Mouse (Mus musculus) CH12.LX (cell line): ENCODE measurements around the gene N4bp2l1. TPM values are rescaled to one million over a fixed set of nuclear protein-coding genes. Genes with fewer than 3 reads are reported as not detected.

Experiments used
- DNase-seq: peaks from one replicate; pipeline ENCODE4 v3.0.0-alpha.2; 2013; ENCODE audit errors: extremely low read depth
- H3K27ac ChIP-seq: 2 replicates; pipeline ENCODE4 v1.5.1; 2012; ENCODE audit warnings: low read depth, mild to moderate bottlenecking, control low read depth, moderate library complexity; ENCODE audit not compliant: insufficient read depth
- H3K27me3 ChIP-seq: replicated peaks from 2 replicates; pipeline ENCODE3; 2012; ENCODE audit warnings: inconsistent platforms
- H3K36me3 ChIP-seq, 2 experiments: replicated peaks in 1 of 2; 2 replicates each; pipeline versions ENCODE3 to v1.6.1; 2012; ENCODE audit warnings: inconsistent platforms in 1 of 2, low read length in 1 of 2, mild to moderate bottlenecking in 1 of 2, mixed read lengths in 1 of 2, moderate library complexity in 1 of 2; ENCODE audit not compliant: control insufficient read depth in 1 of 2, insufficient read depth in 1 of 2
- H3K4me1 ChIP-seq, 2 experiments: 2 replicates each; pipeline ENCODE4 v1.6.1; 2012; ENCODE audit warnings: inconsistent platforms in 1 of 2, moderate library complexity in 1 of 2; ENCODE audit not compliant: insufficient read depth in 2 of 2, control insufficient read depth in 1 of 2
- H3K4me2 ChIP-seq: 2 replicates; pipeline ENCODE4 v1.6.1; 2012; ENCODE audit warnings: low read depth, mild to moderate bottlenecking, control low read depth; ENCODE audit not compliant: poor library complexity, insufficient read depth, severe bottlenecking
- H3K4me3 ChIP-seq, 3 experiments: fragments of 150-350 bp in 1 of 3; sonication (generic) in 1 of 3; replicated peaks in 1 of 3; 2 replicates each; pipeline versions ENCODE3 to v1.5.1; 2011 to 2012; ENCODE audit warnings: low read depth in 2 of 3, low read length in 2 of 3, mild to moderate bottlenecking in 2 of 3, moderate library complexity in 2 of 3, control low read depth in 1 of 3, improper control_type of control experiment in 1 of 3, inconsistent platforms in 1 of 3, mixed read lengths in 1 of 3; ENCODE audit not compliant: poor library complexity in 1 of 3
- H3K79me2 ChIP-seq: replicated peaks from 2 replicates; pipeline ENCODE4 v1.6.1; 2012; ENCODE audit warnings: mild to moderate bottlenecking, moderate library complexity; ENCODE audit not compliant: control insufficient read depth, poor library complexity, insufficient read depth, severe bottlenecking; ENCODE audit errors: extremely low read depth
- H3K9ac ChIP-seq: 2 replicates; pipeline ENCODE4 v1.6.1; 2012; ENCODE audit warnings: low read depth, mild to moderate bottlenecking, control low read depth, moderate library complexity; ENCODE audit not compliant: insufficient read depth
- H3K9me3 ChIP-seq: replicated peaks from 2 replicates; pipeline ENCODE3; 2012; ENCODE audit warnings: low read length, inconsistent platforms, mixed read lengths
- CHD1 ChIP-seq: IDR thresholded peaks from 2 replicates; pipeline ENCODE4 v1.6.1; 2012; ENCODE audit warnings: low read depth, low read length, improper control_type of control experiment, inconsistent platforms
- CHD2 ChIP-seq: IDR thresholded peaks from 2 replicates; pipeline ENCODE4 v1.6.1; 2011; ENCODE audit warnings: low read length, improper control_type of control experiment
- E2F4 ChIP-seq: IDR thresholded peaks from 2 replicates; pipeline ENCODE4 v1.6.1; 2011; ENCODE audit warnings: low read depth, low read length, improper control_type of control experiment; ENCODE audit not compliant: insufficient replicate concordance
- ELF1 ChIP-seq: IDR thresholded peaks from 2 replicates; pipeline ENCODE4 v1.6.1; 2014; ENCODE audit warnings: low read depth, mild to moderate bottlenecking, inconsistent platforms, low read length, improper control_type of control experiment
- EP300 ChIP-seq: IDR thresholded peaks from 2 replicates; pipeline ENCODE4 v1.6.1; 2011; ENCODE audit warnings: low read length, improper control_type of control experiment
- GABPA ChIP-seq: IDR thresholded peaks from 2 replicates; pipeline ENCODE4 v1.6.1; 2012; ENCODE audit warnings: low read depth, low read length, improper control_type of control experiment, inconsistent platforms; ENCODE audit not compliant: insufficient replicate concordance
- IRF4 ChIP-seq: IDR thresholded peaks from 2 replicates; pipeline ENCODE4 v1.6.1; 2014; ENCODE audit warnings: low read depth, mild to moderate bottlenecking, inconsistent platforms, low read length, improper control_type of control experiment
- JUN ChIP-seq: IDR thresholded peaks from 2 replicates; pipeline ENCODE4 v1.6.1; 2011; ENCODE audit warnings: low read depth, mild to moderate bottlenecking, low read length, improper control_type of control experiment, moderate library complexity; ENCODE audit not compliant: insufficient read depth
- MAFK ChIP-seq: IDR thresholded peaks from 2 replicates; pipeline ENCODE4 v1.6.1; 2011; ENCODE audit warnings: low read length, improper control_type of control experiment; ENCODE audit not compliant: insufficient replicate concordance
- MAX ChIP-seq: IDR thresholded peaks from 2 replicates; pipeline ENCODE4 v1.6.1; 2011; ENCODE audit warnings: low read length, improper control_type of control experiment
- MEF2A ChIP-seq: IDR thresholded peaks from 2 replicates; pipeline ENCODE4 v1.6.1; 2014; ENCODE audit warnings: low read depth, mild to moderate bottlenecking, inconsistent platforms, low read length, improper control_type of control experiment, borderline replicate concordance
- MXI1 ChIP-seq: IDR thresholded peaks from 2 replicates; pipeline ENCODE4 v1.6.1; 2011; ENCODE audit warnings: mild to moderate bottlenecking, low read depth, low read length, improper control_type of control experiment
- MYC ChIP-seq: IDR thresholded peaks from 2 replicates; pipeline ENCODE4 v1.6.1; 2011; ENCODE audit warnings: low read depth, mild to moderate bottlenecking, improper control_type of control experiment, low read length
- PAX5 ChIP-seq: IDR thresholded peaks from 2 replicates; pipeline ENCODE4 v1.6.1; 2012; ENCODE audit warnings: low read length, inconsistent platforms, mixed read lengths
- POLR2A ChIP-seq: IDR thresholded peaks from 2 replicates; pipeline ENCODE4 v1.6.1; 2011; ENCODE audit warnings: low read depth, mild to moderate bottlenecking, improper control_type of control experiment, low read length
- POLR2AphosphoS2 ChIP-seq: IDR thresholded peaks from 2 replicates; pipeline ENCODE4 v1.6.1; 2011; ENCODE audit warnings: low read depth, low read length, improper control_type of control experiment
- RAD21 ChIP-seq: IDR thresholded peaks from 2 replicates; pipeline ENCODE4 v1.6.1; 2011; ENCODE audit warnings: low read depth, mild to moderate bottlenecking, low read length, improper control_type of control experiment, moderate library complexity
- RCOR1 ChIP-seq: conservative IDR thresholded peaks from 2 replicates; pipeline ENCODE4 v1.6.1; 2012; ENCODE audit warnings: low read depth, mild to moderate bottlenecking, inconsistent platforms, low read length, improper control_type of control experiment
- SIN3A ChIP-seq: IDR thresholded peaks from 2 replicates; pipeline ENCODE4 v1.6.1; 2012; ENCODE audit warnings: low read length, improper control_type of control experiment, inconsistent platforms
- SMC3 ChIP-seq: IDR thresholded peaks from 2 replicates; pipeline ENCODE4 v1.6.1; 2011; ENCODE audit warnings: low read depth, low read length, improper control_type of control experiment
- TBP ChIP-seq: conservative IDR thresholded peaks from 2 replicates; pipeline ENCODE4 v1.6.1; 2011; ENCODE audit warnings: low read depth, low read length, improper control_type of control experiment
- TCF12 ChIP-seq: IDR thresholded peaks from 2 replicates; pipeline ENCODE4 v1.6.1; 2014; ENCODE audit warnings: low read depth, mild to moderate bottlenecking, inconsistent platforms, low read length, improper control_type of control experiment
- USF1 ChIP-seq: IDR thresholded peaks from 2 replicates; pipeline ENCODE4 v1.6.1; 2014; ENCODE audit warnings: low read depth, mild to moderate bottlenecking, inconsistent platforms, low read length, improper control_type of control experiment
- ZKSCAN1 ChIP-seq: IDR thresholded peaks from 2 replicates; pipeline ENCODE4 v1.6.1; 2012; ENCODE audit warnings: low read depth, inconsistent platforms, low read length, improper control_type of control experiment, borderline replicate concordance
- ZMIZ1 ChIP-seq: IDR thresholded peaks from 2 replicates; pipeline ENCODE4 v1.6.1; 2012; ENCODE audit warnings: low read depth, mild to moderate bottlenecking, inconsistent platforms, low read length, improper control_type of control experiment
- ZNF384 ChIP-seq: IDR thresholded peaks from 2 replicates; pipeline ENCODE4 v1.6.1; 2012; ENCODE audit warnings: low read depth, low read length, improper control_type of control experiment, inconsistent platforms
- dilution Hi-C: fragments of 300-500 bp; cut with MboI; formaldehyde crosslinking; loops from 2 replicates; pipeline ENCODE4 v1.14.3; 2020; ENCODE audit warnings: low sequenced_read_pairs; ENCODE audit not compliant: extremely low pct_unique_long_range_greater_than_20kb, extremely low pct_ligation_motif_present
- in situ Hi-C: fragments of 300-500 bp; cut with MboI; formaldehyde crosslinking; loops from 3 replicates; pipeline ENCODE4 v1.14.3; 2019; ENCODE audit warnings: low sequenced_read_pairs, low pct_ligation_motif_present, low pct_unique_long_range_greater_than_20kb, mixed read lengths
- polyA plus RNA-seq: library from polyadenylated mRNA; unstranded; fragments of >175 nt; gene quantifications from 2 replicates; pipeline ENCODE4 v1.2.1, GENCODE M21; 2012; ENCODE audit warnings: low read depth; ENCODE audit not compliant: insufficient read length
- total RNA-seq, 2 experiments: library from RNA; depleted of rRNA; stranded (reverse); fragments of 300-350 nt in 1 of 2; fragments of >200 nt in 1 of 2; gene quantifications; 2 replicates each; pipeline ENCODE4 v1.2.3; 2012 to 2014

Gene N4bp2l1
- total and polyA plus RNA-seq, 3 experiments, result 9.5 to 18.6 (median 10.2) TPM

GRCm38 (mm10) chr5:150620588-150621135, 23.7 kb upstream of the N4bp2l1 start:
- H3K27me3 ChIP-seq, result no peaks in the 10 kb centered on the region
- H3K4me3 ChIP-seq, result peak overlapping the region in 1 of 3 experiments; percentile 4
- dilution Hi-C loops (no loop called here), in situ Hi-C loops (no loop called here)
- no peaks in the 10 kb centered on the region for H3K79me2 ChIP-seq
- peaks cover 23 to 71% of the 10 kb centered on the region in 2 experiments for H3K4me1 ChIP-seq
- DNase-seq, result peak; percentile 41
- peak overlapping the region; percentile 65 for H3K4me2 ChIP-seq
- H3K36me3 ChIP-seq, result peaks cover 2 to 25% of the 10 kb centered on the region in 2 experiments
- no peaks in the 10 kb centered on the region for H3K9me3 ChIP-seq
- TF ChIP-seq MXI1, result no peak; the same call in 1 of the 2 replicates
- no peak for TF ChIP-seq MEF2A
- no peak for TF ChIP-seq GABPA
- no peak for TF ChIP-seq SMC3
- TF ChIP-seq ZNF384, result no peak
- no peak for TF ChIP-seq USF1
- TF ChIP-seq MAFK, result no peak
- peak; percentile 28; the same call in 1 of the 2 replicates for TF ChIP-seq POLR2AphosphoS2
- peak; percentile 57 for TF ChIP-seq TCF12
- TF ChIP-seq PAX5, result no peak
- TF ChIP-seq IRF4, result peak; percentile 71
- no peak for TF ChIP-seq RCOR1
- TF ChIP-seq ZMIZ1, result no peak
- TF ChIP-seq POLR2A, result no peak
- TF ChIP-seq RAD21, result no peak
- no peak for TF ChIP-seq TBP
- TF ChIP-seq CHD2, result no peak
- no peak for TF ChIP-seq JUN
- no peak for TF ChIP-seq ELF1
- TF ChIP-seq ZKSCAN1, result no peak
- TF ChIP-seq MAX, result no peak
- TF ChIP-seq CHD1, result no peak
- TF ChIP-seq SIN3A, result peak; percentile 13; the same call in 1 of the 2 replicates
- no peak for TF ChIP-seq E2F4
- TF ChIP-seq MYC, result no peak
- peak; percentile 83 for TF ChIP-seq EP300
- H3K27ac ChIP-seq, result peak overlapping the region; percentile 61
- H3K9ac ChIP-seq, result no peak overlapping the region
